Mouse (Mus musculus): Measurements from ENCODE around the gene Axl. TPM values are rescaled to one million over a fixed set of nuclear protein-coding genes. Genes with fewer than 3 reads are reported as not detected.
"Not testable (repeated sequence)": the region's sequence is repeated elsewhere in the genome, so short reads cannot be mapped to it uniquely, and the experiment has no call there.

Axl gene
- total RNA-seq, 1 experiment from 2014 or later = 6.4 TPM

DNA sequence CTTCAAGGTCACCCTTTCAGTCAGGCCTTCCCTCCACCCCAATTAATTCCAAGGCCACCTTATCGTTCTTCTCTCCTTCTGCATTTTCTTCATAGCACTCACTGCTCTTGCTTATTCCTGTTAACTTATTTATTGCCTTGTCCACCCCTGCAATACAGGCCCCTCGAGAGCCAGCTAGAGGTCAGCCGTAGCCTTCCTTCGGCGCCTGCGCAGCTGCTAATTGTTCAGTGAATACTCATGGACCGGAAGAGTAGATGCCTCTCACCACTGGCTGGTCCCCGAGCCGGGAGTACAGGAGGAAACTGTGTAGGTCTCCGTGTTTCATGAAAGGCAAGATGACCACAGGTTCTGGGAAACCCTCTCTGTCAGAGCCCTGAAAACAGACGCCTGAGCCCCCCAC lies 24.8 kb downstream of the Axl start:
- ATAC-seq (replicated peaks; ENCODE audit: insufficient number of reproducible peaks, low FRiP score, low TSS enrichment, poor library complexity, severe bottlenecking) = no peak

GRCm38 (mm10) chr7:25761354-25761753 lies 27.2 kb downstream of the Axl start:
- no peak for ATAC-seq (replicated peaks; ENCODE audit: insufficient number of reproducible peaks, low FRiP score, low TSS enrichment, poor library complexity, severe bottlenecking)

DNA sequence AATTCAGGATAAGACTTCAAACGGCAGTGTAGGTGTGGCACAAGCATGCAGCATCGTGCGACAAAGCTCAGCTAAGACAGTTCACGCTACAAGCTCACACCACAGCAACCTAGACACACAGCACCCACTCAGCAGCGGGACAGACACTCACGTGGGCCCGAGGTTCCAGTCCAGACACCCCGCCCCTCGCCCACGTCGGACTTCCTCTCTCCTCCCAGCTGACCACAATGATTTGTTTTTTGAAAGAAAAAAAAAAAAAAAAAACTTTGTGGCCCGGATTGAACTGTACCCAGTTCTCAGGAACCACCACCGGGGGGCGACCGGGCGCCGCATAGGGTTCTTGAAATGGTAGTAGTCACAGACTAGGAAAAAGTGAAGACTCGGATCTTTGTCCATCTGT lies 32.5 kb downstream of the Axl start:
- ATAC-seq (replicated peaks; ENCODE audit: insufficient number of reproducible peaks, low FRiP score, low TSS enrichment, poor library complexity, severe bottlenecking) = peak; percentile 74

DNA sequence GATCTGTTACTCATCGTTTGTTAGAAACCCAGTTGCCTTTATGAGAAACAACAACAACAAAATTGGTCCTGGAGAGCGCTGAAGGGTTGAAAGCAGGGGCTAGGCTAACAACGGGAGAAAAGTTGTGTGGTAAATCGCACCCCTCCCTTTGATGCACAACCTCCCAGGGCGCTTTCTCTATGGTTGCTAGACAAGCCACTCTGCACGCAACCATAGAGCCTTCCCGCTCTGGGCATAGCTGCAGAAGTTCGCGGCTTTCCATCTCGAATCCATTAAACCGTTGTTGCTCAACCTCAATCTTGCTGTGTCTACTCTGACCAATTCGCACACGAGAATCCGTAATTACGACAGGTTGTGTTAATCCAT lies 33.1 kb downstream of the Axl start:
- peak; percentile 9 for ATAC-seq (replicated peaks; ENCODE audit: insufficient number of reproducible peaks, low FRiP score, low TSS enrichment, poor library complexity, severe bottlenecking)

GRCm38 (mm10) chr7:25754738-25755467 lies 33.6 kb downstream of the Axl start, which contains the start of gene Hnrnpul1:
Hnrnpul1 (minus strand) TSS chr7:25754757.
- ATAC-seq (replicated peaks; ENCODE audit: insufficient number of reproducible peaks, low FRiP score, low TSS enrichment, poor library complexity, severe bottlenecking) = peak; percentile 68

GRCm38 (mm10) chr7:25754439-25754737 lies 34.1 kb downstream of the Axl start:
- no peak for ATAC-seq (replicated peaks; ENCODE audit: insufficient number of reproducible peaks, low FRiP score, low TSS enrichment, poor library complexity, severe bottlenecking)

GRCm38 (mm10) chr7:25753643-25754438 lies 34.7 kb downstream of the Axl start:
- ATAC-seq (replicated peaks; ENCODE audit: insufficient number of reproducible peaks, low FRiP score, low TSS enrichment, poor library complexity, severe bottlenecking) = no peak

GRCm38 (mm10) chr7:25753076-25753475 lies 35.4 kb downstream of the Axl start:
- no peak for ATAC-seq (replicated peaks; ENCODE audit: insufficient number of reproducible peaks, low FRiP score, low TSS enrichment, poor library complexity, severe bottlenecking)

DNA sequence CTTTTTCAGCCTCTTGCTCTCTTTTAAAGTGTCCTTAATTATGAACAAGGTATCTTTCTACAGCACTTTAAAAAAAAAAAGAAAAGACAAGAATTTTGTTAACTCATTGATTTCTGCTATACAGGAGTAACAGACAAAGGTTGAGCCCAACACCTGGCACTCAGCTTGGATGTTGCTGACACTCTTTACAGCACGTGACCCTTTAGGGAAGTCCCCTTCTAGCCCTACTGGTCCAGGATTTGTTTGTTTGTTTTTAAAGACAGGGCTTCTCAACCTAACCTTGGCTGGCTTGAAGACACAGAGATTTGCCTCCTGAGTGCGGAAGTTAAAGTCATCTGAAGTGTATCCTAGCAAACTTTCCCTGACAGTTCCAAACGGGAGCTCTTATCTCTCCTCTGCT lies 41.7 kb downstream of the Axl start:
- no peak for ATAC-seq (replicated peaks; ENCODE audit: insufficient number of reproducible peaks, low FRiP score, low TSS enrichment, poor library complexity, severe bottlenecking)

GRCm38 (mm10) chr7:25738277-25738676 lies 50.2 kb downstream of the Axl start:
- ATAC-seq (replicated peaks; ENCODE audit: insufficient number of reproducible peaks, low FRiP score, low TSS enrichment, poor library complexity, severe bottlenecking) = no peak

GRCm38 (mm10) chr7:25736920-25737319 lies 51.6 kb downstream of the Axl start:
- ATAC-seq (replicated peaks; ENCODE audit: insufficient number of reproducible peaks, low FRiP score, low TSS enrichment, poor library complexity, severe bottlenecking) = no peak; the same call in 1 of the 2 replicates

DNA sequence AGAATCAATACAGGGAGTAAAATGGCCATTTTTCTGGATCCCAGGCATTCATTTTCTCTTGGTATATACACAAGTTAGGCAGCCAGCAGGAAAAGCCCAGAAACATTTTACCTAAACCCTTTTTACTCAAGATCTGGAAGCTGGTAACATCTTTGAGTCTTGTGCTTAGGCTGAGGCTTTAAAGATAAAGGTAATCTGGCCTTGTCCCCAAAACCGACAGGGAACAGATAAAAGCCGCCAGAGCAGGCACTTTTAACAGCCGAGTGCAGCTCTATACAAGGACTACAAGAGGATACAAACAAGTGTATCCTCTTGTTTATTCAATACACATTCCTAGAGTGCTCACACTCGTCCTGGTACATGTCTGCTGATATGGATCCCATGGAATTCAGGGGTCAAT lies 53.5 kb downstream of the Axl start:
- ATAC-seq (replicated peaks; ENCODE audit: insufficient number of reproducible peaks, low FRiP score, low TSS enrichment, poor library complexity, severe bottlenecking) = no peak

- 0 out of 2 replicates have a peak, but pooled peaks have one; percentile 25 for ATAC-seq (replicated peaks; ENCODE audit: insufficient number of reproducible peaks, low FRiP score, low TSS enrichment, poor library complexity, severe bottlenecking)
These were observed 57.0 kb downstream of the Axl start for GRCm38 (mm10) chr7:25731294-25732055.

- no peak for ATAC-seq (replicated peaks; ENCODE audit: insufficient number of reproducible peaks, low FRiP score, low TSS enrichment, poor library complexity, severe bottlenecking)
These were observed 58.6 kb downstream of the Axl start for GRCm38 (mm10) chr7:25729862-25730261.

- no peak for ATAC-seq (replicated peaks; ENCODE audit: insufficient number of reproducible peaks, low FRiP score, low TSS enrichment, poor library complexity, severe bottlenecking)
These were observed 59.1 kb downstream of the Axl start for GRCm38 (mm10) chr7:25729396-25729795.

GRCm38 (mm10) chr7:25727800-25728199 lies 60.7 kb downstream of the Axl start:
- no peak for ATAC-seq (replicated peaks; ENCODE audit: insufficient number of reproducible peaks, low FRiP score, low TSS enrichment, poor library complexity, severe bottlenecking)

GRCm38 (mm10) chr7:25725886-25726285 lies 62.6 kb downstream of the Axl start:
- no peak for ATAC-seq (replicated peaks; ENCODE audit: insufficient number of reproducible peaks, low FRiP score, low TSS enrichment, poor library complexity, severe bottlenecking)

DNA sequence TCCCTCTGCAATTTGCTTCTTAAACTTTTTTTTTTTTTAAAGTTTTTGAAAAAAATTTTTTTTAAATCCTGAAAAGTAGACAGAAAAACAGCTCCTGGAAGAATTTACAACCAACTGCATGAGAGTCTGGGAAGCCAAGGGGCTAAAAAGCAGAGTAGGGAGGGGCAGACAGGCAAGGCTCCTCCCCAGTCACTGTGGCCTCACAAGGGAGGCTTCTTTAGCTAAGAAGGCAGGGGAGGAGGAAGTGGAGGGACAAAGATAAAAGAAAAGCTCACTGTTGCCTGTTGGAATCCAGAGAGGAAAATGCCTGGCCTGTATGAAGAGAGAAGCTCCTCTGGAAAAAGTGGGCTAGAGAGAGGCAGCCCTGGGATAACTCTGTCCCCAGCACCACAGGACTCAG lies 66.7 kb downstream of the Axl start:
- ATAC-seq (replicated peaks; ENCODE audit: insufficient number of reproducible peaks, low FRiP score, low TSS enrichment, poor library complexity, severe bottlenecking) = not testable (repeated sequence)

GRCm38 (mm10) chr7:25720760-25721159 lies 67.7 kb downstream of the Axl start:
- no peak for ATAC-seq (replicated peaks; ENCODE audit: insufficient number of reproducible peaks, low FRiP score, low TSS enrichment, poor library complexity, severe bottlenecking)

All from monocyte, adult 5-6 weeks (primary cell).